Mouse (Mus musculus): Measurements from ENCODE around the gene Foxk2. TPM values are rescaled to one million over a fixed set of nuclear protein-coding genes. Genes with fewer than 3 reads are reported as not detected.
A peak's percentile ranks its signal among the peaks of the same experiment; 100 is the strongest.
"Not testable (repeated sequence)": the region's sequence is repeated elsewhere in the genome, so short reads cannot be mapped to it uniquely, and the experiment has no call there.

The Foxk2 gene
- polyA plus RNA-seq, 1 experiment from 2014 or later, result 12.1 TPM

DNA sequence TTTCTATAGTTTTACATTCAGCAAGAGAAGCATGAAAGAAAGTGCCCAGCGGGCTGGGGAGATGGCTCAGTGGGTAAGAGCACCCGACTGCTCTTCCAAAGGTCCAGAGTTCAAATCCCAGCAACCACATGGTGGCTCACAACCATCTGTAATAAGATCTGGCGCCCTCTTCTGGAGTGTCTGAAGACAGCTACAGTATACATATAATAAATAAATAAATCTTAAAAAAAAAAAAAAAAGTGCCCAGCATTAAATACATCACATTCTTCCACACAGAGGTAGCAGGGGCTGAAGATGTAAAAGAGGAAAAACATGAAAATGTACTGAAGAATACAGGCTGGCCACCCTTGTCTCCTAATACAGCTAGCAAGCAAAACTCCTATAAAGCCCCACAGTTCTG is 88.9 kb downstream of the Foxk2 start:
- H3K9ac ChIP-seq; H3K9me3 ChIP-seq; H3K27me3 ChIP-seq; ATAC-seq (ENCODE audit: low FRiP score); H3K4me2 ChIP-seq; H3K4me3 ChIP-seq; H3K27ac ChIP-seq: not testable (repeated sequence)
- peaks cover 29% of the 10 kb centered on the region for H3K36me3 ChIP-seq
- WGBS, result 87% methylated on average over 3 of the region's 3 CpGs
- H3K4me1 ChIP-seq (replicated peaks), result peaks cover 14% of the 10 kb centered on the region

DNA sequence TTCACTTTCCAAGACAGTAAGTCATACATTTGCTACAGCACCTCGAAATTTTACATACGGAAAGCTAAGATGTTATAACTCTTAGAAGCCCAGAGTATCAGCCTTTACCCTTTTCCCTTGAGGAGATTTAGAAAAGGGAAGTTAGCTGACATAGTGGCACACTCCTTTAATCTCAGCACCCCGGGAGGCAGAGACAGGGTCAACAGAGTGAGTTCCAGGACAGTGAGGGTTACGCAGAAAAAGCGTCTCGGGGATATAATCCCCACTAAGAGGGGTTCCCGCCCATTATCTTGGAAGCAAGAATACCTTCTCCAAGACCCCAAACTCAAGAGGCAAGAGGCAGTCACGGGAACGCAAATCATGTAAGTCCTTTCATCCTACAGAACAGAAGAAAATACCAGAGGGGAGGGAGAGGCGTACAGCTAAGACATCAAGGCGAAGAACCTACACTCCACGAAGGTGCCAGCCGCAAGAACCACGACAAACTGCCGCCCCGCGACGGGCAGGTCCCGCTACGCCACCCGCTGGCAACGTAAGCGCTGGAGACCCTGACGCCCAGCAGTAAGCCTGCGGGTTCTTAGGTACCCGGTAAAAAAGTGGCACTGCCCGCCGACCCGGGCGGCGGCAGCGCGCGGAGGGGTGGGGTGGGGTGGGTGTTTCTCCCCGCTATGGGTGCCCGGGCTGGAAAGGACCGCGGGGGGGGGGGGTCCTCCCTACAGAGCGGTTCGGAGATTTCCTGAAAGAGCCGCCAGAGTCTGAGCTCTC is 93.7 kb downstream of the Foxk2 start:
- peak overlapping the region; percentile 90 for H3K27ac ChIP-seq
- H3K27me3 ChIP-seq, result no peaks in the 10 kb centered on the region
- H3K4me2 ChIP-seq, result peak overlapping the region; percentile 88
- peak overlapping the region; percentile 94 for H3K4me3 ChIP-seq
- peaks cover 5% of the 10 kb centered on the region; the same call in 1 of the 2 replicates for H3K36me3 ChIP-seq
- H3K9me3 ChIP-seq, result no peaks in the 10 kb centered on the region
- peak overlapping the region; percentile 96 for H3K9ac ChIP-seq
- 4% methylated on average over 39 of the region's 41 CpGs for WGBS
- no peak for ATAC-seq (ENCODE audit: low FRiP score)
- peaks cover 23% of the 10 kb centered on the region for H3K4me1 ChIP-seq (replicated peaks)

DNA sequence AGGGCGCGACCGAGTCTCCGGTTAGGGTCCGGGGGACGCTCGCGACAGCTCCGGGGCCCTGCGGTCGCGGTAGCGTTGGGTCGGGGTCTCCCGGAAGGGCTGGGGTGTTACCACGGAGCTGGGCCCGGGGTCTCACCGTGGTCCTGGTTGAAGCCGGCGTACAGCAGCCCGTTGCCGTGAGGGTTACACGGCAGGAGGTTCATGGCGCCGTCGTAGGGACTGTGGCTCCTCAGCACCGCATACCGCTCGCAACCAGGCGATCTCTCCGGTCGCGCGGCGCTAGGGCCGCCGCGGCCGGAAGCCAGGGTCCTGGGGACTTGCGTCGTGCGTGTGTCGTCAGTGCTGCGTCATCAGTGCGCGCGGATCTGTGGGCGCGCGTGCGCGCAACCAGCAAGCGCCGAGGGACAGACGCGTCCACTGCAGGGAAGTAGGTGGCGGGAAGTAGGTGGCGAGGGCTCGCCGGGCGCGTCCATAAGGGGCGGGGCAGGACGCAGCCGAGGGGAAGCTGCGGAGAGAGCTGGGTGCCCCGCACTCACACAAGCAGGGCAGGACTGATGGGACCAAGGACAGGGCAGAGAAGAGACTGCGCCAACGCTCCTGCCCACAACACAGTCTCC is 94.4 kb downstream of the Foxk2 start, which contains the start of gene Wdr45b:
Gene Wdr45b, minus strand, starts transcription at position 355 of the 617 bp plus-strand sequence.
- Histone ChIP-seq H3K9me3 (no peaks in the 10 kb centered on the region), H3K27ac (peak within 1 kb of the TSS; percentile 90), H3K9ac (peak within 1 kb of the TSS; percentile 96), H3K4me2 (peak within 1 kb of the TSS; percentile 88), H3K4me3 (peak within 1 kb of the TSS; percentile 94), H3K27me3 (no peaks in the 10 kb centered on the region), H3K4me1 (replicated peaks) (peaks cover 23% of the 10 kb centered on the region), H3K36me3 (peaks cover 1% of the 10 kb centered on the region; the same call in 1 of the 2 replicates)
- peak; percentile 98 for ATAC-seq (ENCODE audit: low FRiP score)
- under 1% methylated on average over 69 of the region's 69 CpGs for WGBS

Other genes with a start within 250 kb of the Foxk2 start
- not detected in 2 replicates for gene Cd7, start 220.6 kb upstream of the Foxk2 start, polyA plus RNA-seq (2015; fragmentation: Nextera tagmentation; extraction: Ambion mirVana)
- not detected in 2 replicates for gene Sectm1b, start 196.4 kb upstream of the Foxk2 start, polyA plus RNA-seq (2015; fragmentation: Nextera tagmentation; extraction: Ambion mirVana)
- gene Sectm1a, start 178.8 kb upstream of the Foxk2 start, polyA plus RNA-seq (2015; fragmentation: Nextera tagmentation; extraction: Ambion mirVana), result not detected in 2 replicates
- not detected in 2 replicates for gene Tex19.2, start 141.3 kb upstream of the Foxk2 start, polyA plus RNA-seq (2015; fragmentation: Nextera tagmentation; extraction: Ambion mirVana)
- gene Tex19.1, start 113.8 kb upstream of the Foxk2 start, polyA plus RNA-seq (2015; fragmentation: Nextera tagmentation; extraction: Ambion mirVana), result not detected in 2 replicates
- gene Uts2r, start 99.7 kb upstream of the Foxk2 start, polyA plus RNA-seq (2015; fragmentation: Nextera tagmentation; extraction: Ambion mirVana), result 0.19 and 0.30 TPM in 2 replicates
- gene Hexdc, start 55.6 kb upstream of the Foxk2 start, polyA plus RNA-seq (2015; fragmentation: Nextera tagmentation; extraction: Ambion mirVana), result 17.8 and 20.5 TPM in 2 replicates
- gene Ogfod3, start 55.3 kb upstream of the Foxk2 start, polyA plus RNA-seq (2015; fragmentation: Nextera tagmentation; extraction: Ambion mirVana), result 23.9 and 24.2 TPM in 2 replicates
- 39.3 and 42.2 TPM in 2 replicates for gene Cybc1, start 30.7 kb upstream of the Foxk2 start, polyA plus RNA-seq (2015; fragmentation: Nextera tagmentation; extraction: Ambion mirVana)
- 94.8 and 95.5 TPM in 2 replicates for gene Narf, start 22.7 kb upstream of the Foxk2 start, polyA plus RNA-seq (2015; fragmentation: Nextera tagmentation; extraction: Ambion mirVana)
- 82.1 and 84.7 TPM in 2 replicates for gene Wdr45b, start 94.5 kb downstream of the Foxk2 start, polyA plus RNA-seq (2015; fragmentation: Nextera tagmentation; extraction: Ambion mirVana)
- 7.7 and 8.2 TPM in 2 replicates for gene Rab40b, start 128.3 kb downstream of the Foxk2 start, polyA plus RNA-seq (2015; fragmentation: Nextera tagmentation; extraction: Ambion mirVana)
- gene Fn3krp, start 161.4 kb downstream of the Foxk2 start, polyA plus RNA-seq (2015; fragmentation: Nextera tagmentation; extraction: Ambion mirVana), result 10.4 and 11.3 TPM in 2 replicates
- 3.6 and 5.2 TPM in 2 replicates for gene Fn3k, start 174.9 kb downstream of the Foxk2 start, polyA plus RNA-seq (2015; fragmentation: Nextera tagmentation; extraction: Ambion mirVana)
- gene Tbcd, start 192.0 kb downstream of the Foxk2 start, polyA plus RNA-seq (2015; fragmentation: Nextera tagmentation; extraction: Ambion mirVana), result 58.8 and 59.0 TPM in 2 replicates